Mouse (Mus musculus) kidney, embryonic 14.5 days (tissue): ENCODE measurements around the gene Ilf2. TPM values are rescaled to one million over a fixed set of nuclear protein-coding genes. Genes with fewer than 3 reads are reported as not detected.

Experiments used
- ATAC-seq: fragments of 200-750 bp; cut with Nextera tagmentation; 2 replicates; pipeline ENCODE4 v1.8.0; 2017; ENCODE audit warnings: moderate number of reproducible peaks, mild to moderate bottlenecking, moderate TSS enrichment, moderate library complexity; ENCODE audit not compliant: low FRiP score, low TSS enrichment
- H3K27ac ChIP-seq: fragments of 300-500 bp; sonication (generic); 2 replicates; pipeline ENCODE4 v1.5.1; 2014; ENCODE audit warnings: low read depth, mild to moderate bottlenecking, low read length, moderate library complexity, mixed read lengths
- H3K27me3 ChIP-seq: fragments of 300-500 bp; sonication (generic); 2 replicates; pipeline ENCODE4 v1.6.1; 2014; ENCODE audit warnings: mild to moderate bottlenecking, low read length; ENCODE audit not compliant: control insufficient read depth, insufficient read depth
- H3K36me3 ChIP-seq: fragments of 300-500 bp; sonication (generic); 2 replicates; pipeline ENCODE4 v1.6.1; 2014; ENCODE audit warnings: low read length, mixed read lengths; ENCODE audit not compliant: control insufficient read depth, insufficient read depth
- H3K4me1 ChIP-seq: fragments of 300-500 bp; sonication (generic); 2 replicates; pipeline ENCODE4 v1.6.1; 2014; ENCODE audit warnings: low read length, mixed read lengths; ENCODE audit not compliant: control insufficient read depth, insufficient read depth
- H3K4me2 ChIP-seq: fragments of 300-500 bp; sonication (generic); replicated peaks from 2 replicates; pipeline ENCODE4 v1.6.1; 2014; ENCODE audit warnings: low read depth, mild to moderate bottlenecking, low read length
- H3K4me3 ChIP-seq: fragments of 300-500 bp; sonication (generic); 2 replicates; pipeline ENCODE4 v1.5.1; 2014; ENCODE audit warnings: mild to moderate bottlenecking, low read length
- H3K9ac ChIP-seq: fragments of 300-500 bp; sonication (generic); 2 replicates; pipeline ENCODE4 v1.6.1; 2014; ENCODE audit warnings: low read depth, mild to moderate bottlenecking, low read length, moderate library complexity
- H3K9me3 ChIP-seq: fragments of 300-500 bp; sonication (generic); 2 replicates; pipeline ENCODE4 v1.6.1; 2016; ENCODE audit warnings: low read length; ENCODE audit not compliant: control insufficient read depth
- WGBS: fragments of 180-500 bp; shearing (Covaris S2); extraction: QIAGEN DNeasy Blood & Tissue Kit; methylation state at CpG from one replicate; pipeline ENCODE4 v1.1.7; 2014; 5-methylcytosine and 5-hydroxymethylcytosine counted together
- polyA plus RNA-seq: library from polyadenylated mRNA; unstranded; fragments of >200 nt; fragmentation: Nextera tagmentation; extraction: Ambion mirVana; gene quantifications from 2 replicates; pipeline ENCODE4 v1.2.1, GENCODE M21; 2014

The Ilf2 gene
- polyA plus RNA-seq, 1 experiment from 2014 or later: 262 TPM

GRCm38 (mm10) chr3:90437131-90437530, 38.8 kb upstream of the Ilf2 start:
- no peak overlapping the region for H3K4me3 ChIP-seq
- no peak for ATAC-seq
- no peaks in the 10 kb centered on the region for H3K36me3 ChIP-seq
- 60% methylated on average over 4 of the region's 4 CpGs for WGBS
- no peaks in the 10 kb centered on the region for H3K9me3 ChIP-seq
- no peak overlapping the region for H3K4me2 ChIP-seq
- no peaks in the 10 kb centered on the region for H3K27me3 ChIP-seq
- no peak overlapping the region for H3K27ac ChIP-seq
- H3K4me1 ChIP-seq: peaks cover 4% of the 10 kb centered on the region
- H3K9ac ChIP-seq: no peak overlapping the region

DNA sequence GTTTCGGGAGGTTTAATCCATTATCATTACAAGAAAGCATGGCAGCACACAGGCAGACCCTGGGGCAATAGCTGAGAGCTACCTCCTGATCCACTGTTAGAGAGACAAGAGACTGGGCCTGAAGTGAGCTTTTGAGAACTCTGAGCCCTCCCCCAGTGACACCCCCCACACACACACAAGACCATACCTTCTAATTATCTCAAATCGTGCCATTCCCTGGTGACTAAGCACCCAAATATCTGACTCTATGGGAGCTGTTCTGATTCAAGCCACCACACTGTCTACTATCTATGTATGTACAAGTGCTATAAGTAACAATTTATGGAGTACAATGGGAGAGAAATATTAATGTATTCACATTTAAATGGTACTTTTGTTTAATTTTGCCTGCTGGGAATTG, 35.2 kb upstream of the Ilf2 start:
- H3K4me1 ChIP-seq: no peaks in the 10 kb centered on the region
- no peaks in the 10 kb centered on the region for H3K27me3 ChIP-seq
- H3K4me3 ChIP-seq: no peak overlapping the region
- no peaks in the 10 kb centered on the region for H3K9me3 ChIP-seq
- no peak overlapping the region for H3K9ac ChIP-seq
- no peak overlapping the region for H3K4me2 ChIP-seq
- ATAC-seq: no peak
- H3K27ac ChIP-seq: no peak overlapping the region
- 89% methylated on average over 2 of the region's 2 CpGs for WGBS
- no peaks in the 10 kb centered on the region for H3K36me3 ChIP-seq

DNA sequence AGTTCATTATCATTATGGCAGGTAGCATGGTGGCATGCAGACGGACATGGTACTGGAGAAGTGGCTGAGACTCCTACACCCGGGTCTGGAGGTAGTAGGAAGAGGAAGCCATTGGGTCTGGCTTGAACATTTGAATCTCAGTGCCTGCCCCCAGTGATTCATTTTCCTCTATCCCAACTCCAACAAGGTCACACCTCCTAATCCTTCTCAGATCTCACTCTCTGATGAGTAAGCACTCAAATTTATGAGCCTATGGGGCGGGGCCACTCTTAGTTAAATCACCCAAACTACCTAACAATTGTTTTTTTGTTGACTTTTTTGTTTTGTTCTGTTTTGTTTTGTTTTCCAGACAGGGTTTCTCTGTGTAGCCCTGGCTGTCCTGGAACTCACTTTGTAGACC, 31.9 kb upstream of the Ilf2 start:
- Histone ChIP-seq H3K9me3 (no peaks in the 10 kb centered on the region), H3K4me2 (no peak overlapping the region), H3K27ac (no peak overlapping the region), H3K36me3 (no peaks in the 10 kb centered on the region), H3K27me3 (no peaks in the 10 kb centered on the region), H3K4me3 (no peak overlapping the region), H3K9ac (no peak overlapping the region), H3K4me1 (peaks cover 4% of the 10 kb centered on the region)
- WGBS: 86% methylated on average over 3 of the region's 3 CpGs
- ATAC-seq: no peak

GRCm38 (mm10) chr3:90445417-90446200, 30.3 kb upstream of the Ilf2 start:
- H3K4me3 ChIP-seq: no peak overlapping the region

DNA sequence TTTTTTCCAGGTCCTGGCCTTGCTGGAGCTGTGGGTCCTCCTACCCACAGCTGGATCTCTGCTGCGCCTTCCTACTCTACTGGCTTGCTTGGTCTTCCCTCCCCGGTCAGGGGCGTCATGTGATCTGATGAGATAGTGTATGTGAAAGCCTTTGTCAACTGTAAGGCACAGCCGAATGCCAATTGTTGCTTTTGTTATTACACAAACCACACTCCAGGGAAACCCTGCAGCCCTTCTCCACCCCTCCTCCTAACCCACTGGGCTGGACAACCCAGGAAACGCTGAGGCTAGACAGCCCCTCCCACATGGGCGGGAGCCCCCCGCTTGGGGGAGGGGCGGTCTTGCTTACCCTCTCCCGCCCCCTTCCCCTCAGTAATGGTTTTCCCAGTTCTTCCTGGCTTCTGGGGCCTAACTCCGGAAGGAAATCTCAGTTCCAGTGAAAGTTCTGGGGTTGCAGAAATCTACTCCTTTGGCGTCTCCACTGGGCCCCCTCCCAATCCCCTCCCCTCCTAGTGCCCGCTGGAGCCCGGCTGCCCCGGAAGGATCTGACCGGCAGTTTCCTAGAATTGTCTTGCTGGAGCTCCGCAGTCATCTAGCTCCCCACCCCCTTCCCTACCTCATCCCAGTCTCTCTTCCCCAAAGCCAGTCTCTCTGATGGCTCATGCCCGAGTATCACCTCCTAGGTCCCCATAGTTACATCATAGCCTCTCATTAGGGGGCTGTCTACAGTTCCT, 29.4 kb upstream of the Ilf2 start:
- H3K4me2 ChIP-seq: peak overlapping the region; percentile 41
- ATAC-seq: peak; percentile 94
- H3K9ac ChIP-seq: peak overlapping the region; percentile 38
- H3K36me3 ChIP-seq: no peaks in the 10 kb centered on the region
- no peaks in the 10 kb centered on the region for H3K9me3 ChIP-seq
- no peaks in the 10 kb centered on the region for H3K27me3 ChIP-seq
- peak overlapping the region; percentile 96 for H3K27ac ChIP-seq
- H3K4me1 ChIP-seq: peaks cover 4% of the 10 kb centered on the region
- peak overlapping the region; percentile 23 for H3K4me3 ChIP-seq
- under 1% methylated on average over 17 of the region's 17 CpGs for WGBS

More at GRCm38 (mm10) chr3:90445417-90446200, 30.3 kb upstream of the Ilf2 start:
- no peaks in the 10 kb centered on the region for H3K36me3 ChIP-seq
- 50% methylated on average over 11 of the region's 11 CpGs for WGBS
- 0 out of 2 replicates have a peak, but pooled peaks have one; percentile 16 for ATAC-seq
- H3K4me1 ChIP-seq: peaks cover 4% of the 10 kb centered on the region
- peak overlapping the region; percentile 41 for H3K4me2 ChIP-seq
- H3K9me3 ChIP-seq: no peaks in the 10 kb centered on the region
- no peaks in the 10 kb centered on the region for H3K27me3 ChIP-seq
- H3K27ac ChIP-seq: peak overlapping the region; percentile 96
- peak overlapping the region; percentile 38; the same call in 1 of the 2 replicates for H3K9ac ChIP-seq

GRCm38 (mm10) chr3:90447123-90447494, 28.8 kb upstream of the Ilf2 start:
- WGBS: 16% methylated on average over 7 of the region's 7 CpGs
- peak overlapping the region; percentile 38 for H3K9ac ChIP-seq
- peak overlapping the region; percentile 41 for H3K4me2 ChIP-seq

GRCm38 (mm10) chr3:90448626-90449025, 27.3 kb upstream of the Ilf2 start:
- Histone ChIP-seq H3K4me3 (no peak overlapping the region), H3K4me1 (peaks cover 4% of the 10 kb centered on the region), H3K36me3 (no peaks in the 10 kb centered on the region), H3K27me3 (no peaks in the 10 kb centered on the region), H3K27ac (no peak overlapping the region), H3K9me3 (no peaks in the 10 kb centered on the region), H3K4me2 (no peak overlapping the region), H3K9ac (no peak overlapping the region)
- 50% methylated on average over 6 of the region's 6 CpGs for WGBS
- no peak for ATAC-seq

More at GRCm38 (mm10) chr3:90447123-90447494, 28.8 kb upstream of the Ilf2 start:
- Histone ChIP-seq H3K27ac (peak overlapping the region; percentile 96), H3K9me3 (no peaks in the 10 kb centered on the region), H3K36me3 (no peaks in the 10 kb centered on the region), H3K4me3 (peak overlapping the region; percentile 23; the same call in 1 of the 2 replicates), H3K27me3 (no peaks in the 10 kb centered on the region), H3K4me1 (peaks cover 4% of the 10 kb centered on the region)
- peak; percentile 51 for ATAC-seq

DNA sequence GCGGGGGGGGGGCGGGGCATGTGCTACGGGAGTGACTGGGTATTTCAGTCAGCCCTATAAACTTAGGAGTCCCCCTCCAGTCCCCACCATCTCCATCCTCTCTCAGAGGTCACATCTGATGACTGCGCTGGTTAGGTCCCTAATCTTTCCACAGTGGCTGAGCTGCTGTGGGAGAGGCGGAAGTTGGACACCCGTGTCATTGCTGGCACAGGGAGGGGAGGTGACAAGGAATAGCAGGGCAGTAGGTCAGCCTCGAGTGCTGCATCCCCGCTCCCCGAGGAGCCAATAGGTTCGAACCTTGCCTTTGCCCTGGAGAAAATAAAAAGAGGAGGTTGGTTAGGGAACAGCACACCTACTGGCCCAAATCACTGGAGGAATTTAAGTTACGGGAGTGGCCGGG, 25.1 kb upstream of the Ilf2 start:
- no peak for ATAC-seq
- Histone ChIP-seq H3K4me3 (0 out of 2 replicates have a peak overlapping the region, but pooled peaks have one; percentile 7), H3K9ac (no peak overlapping the region), H3K4me2 (peak overlapping the region; percentile 19; the same call in 1 of the 2 replicates), H3K9me3 (no peaks in the 10 kb centered on the region), H3K27me3 (no peaks in the 10 kb centered on the region), H3K4me1 (peaks cover 4% of the 10 kb centered on the region), H3K27ac (no peak overlapping the region), H3K36me3 (no peaks in the 10 kb centered on the region)
- 29% methylated on average over 12 of the region's 12 CpGs for WGBS
